Mouse (Mus musculus) hindlimb bud, embryonic 11.5 days (tissue): Measurements from ENCODE around the gene AW209491.

ENCODE experiments used
- DNase-seq: peaks from one replicate; pipeline ENCODE4 v3.0.0-alpha.2; 2012; ENCODE audit warnings: low read depth, low spot score; ENCODE audit errors: extremely low spot score

Gene AW209491

GRCm38 (mm10) chr13:14629726-14630641 lies at the start of gene AW209491:
Gene AW209491, plus strand, starts transcription at chr13:14630154.
- peak; percentile 84 for DNase-seq

- no peak for DNase-seq
Measured at GRCm38 (mm10) chr13:14580392-14580791, 49.6 kb upstream of the AW209491 start.

GRCm38 (mm10) chr13:14602744-14603143 lies 27.2 kb upstream of the AW209491 start:
- no peak for DNase-seq

- DNase-seq: no peak
Measured at GRCm38 (mm10) chr13:14607616-14608015, 22.3 kb upstream of the AW209491 start.

- no peak for DNase-seq
Measured at GRCm38 (mm10) chr13:14612463-14612862, 17.5 kb upstream of the AW209491 start.

GRCm38 (mm10) chr13:14612926-14613529 lies 16.9 kb upstream of the AW209491 start, which contains the start of the genes Mrpl32 and Psma2:
Gene Mrpl32, minus strand, starts transcription at chr13:14613165.
Gene Psma2, plus strand, starts transcription at chr13:14613240.
- peak; percentile 99 for DNase-seq

GRCm38 (mm10) chr13:14613553-14613952 lies 16.4 kb upstream of the AW209491 start:
- DNase-seq: no peak

- no peak for DNase-seq
Measured at GRCm38 (mm10) chr13:14618724-14619123, 11.2 kb upstream of the AW209491 start.

- DNase-seq: no peak
Measured at GRCm38 (mm10) chr13:14639998-14640397, 10.0 kb downstream of the AW209491 start.

- no peak for DNase-seq
Measured at GRCm38 (mm10) chr13:14649301-14649700, 19.3 kb downstream of the AW209491 start.

GRCm38 (mm10) chr13:14667107-14667506 lies 37.2 kb downstream of the AW209491 start:
- no peak for DNase-seq

GRCm38 (mm10) chr13:14670342-14670741 lies 40.4 kb downstream of the AW209491 start:
- no peak for DNase-seq
